Mouse (Mus musculus): ENCODE results near the gene Optc. TPM values are rescaled to one million over a fixed set of nuclear protein-coding genes. Genes with fewer than 3 reads are reported as not detected.

Gene Optc
- polyA plus RNA-seq, 1 experiment from 2014 or later = 0.54 TPM

GRCm38 (mm10) chr1:133876936-133877335 lies 30.9 kb downstream of the Optc start:
- Histone ChIP-seq H3K27me3 (ENCODE audit: control insufficient read depth, insufficient read depth, low read depth, low read length) (no peaks in the 10 kb centered on the region; the same call in 1 of the 2 replicates), H3K9me3 (ENCODE audit: control insufficient read depth, low read length) (no peaks in the 10 kb centered on the region), H3K4me3 (ENCODE audit: low read length) (no peak overlapping the region), H3K4me2 (ENCODE audit: low read depth, low read length) (no peak overlapping the region), H3K27ac (ENCODE audit: low read length) (no peak overlapping the region), H3K36me3 (ENCODE audit: control insufficient read depth, insufficient read depth, low read length) (no peaks in the 10 kb centered on the region), H3K4me1 (replicated peaks; ENCODE audit: control insufficient read depth, insufficient read depth, low read length) (no peaks in the 10 kb centered on the region), H3K9ac (ENCODE audit: low read length) (no peak overlapping the region)
- WGBS = 79% methylated on average over 7 of the region's 7 CpGs
- no peak for ATAC-seq (ENCODE audit: low read depth)

GRCm38 (mm10) chr1:133873086-133873813 lies 34.5 kb downstream of the Optc start:
- H3K4me2 ChIP-seq (ENCODE audit: low read depth, low read length) = no peak overlapping the region
- no peaks in the 10 kb centered on the region; the same call in 1 of the 2 replicates for H3K27me3 ChIP-seq (ENCODE audit: control insufficient read depth, insufficient read depth, low read depth, low read length)
- H3K9me3 ChIP-seq (ENCODE audit: control insufficient read depth, low read length) = no peaks in the 10 kb centered on the region
- H3K9ac ChIP-seq (ENCODE audit: low read length) = no peak overlapping the region
- H3K4me3 ChIP-seq (ENCODE audit: low read length) = no peak overlapping the region
- H3K36me3 ChIP-seq (ENCODE audit: control insufficient read depth, insufficient read depth, low read length) = no peaks in the 10 kb centered on the region
- H3K27ac ChIP-seq (ENCODE audit: low read length) = no peak overlapping the region
- ATAC-seq (ENCODE audit: low read depth) = no peak
- WGBS = 78% methylated on average over 6 of the region's 6 CpGs
- no peaks in the 10 kb centered on the region for H3K4me1 ChIP-seq (replicated peaks; ENCODE audit: control insufficient read depth, insufficient read depth, low read length)

GRCm38 (mm10) chr1:133871241-133871640 lies 36.6 kb downstream of the Optc start:
- Histone ChIP-seq H3K27me3 (ENCODE audit: control insufficient read depth, insufficient read depth, low read depth, low read length) (no peaks in the 10 kb centered on the region; the same call in 1 of the 2 replicates), H3K4me1 (replicated peaks; ENCODE audit: control insufficient read depth, insufficient read depth, low read length) (no peaks in the 10 kb centered on the region), H3K27ac (ENCODE audit: low read length) (no peak overlapping the region), H3K4me2 (ENCODE audit: low read depth, low read length) (no peak overlapping the region), H3K9ac (ENCODE audit: low read length) (no peak overlapping the region), H3K9me3 (ENCODE audit: control insufficient read depth, low read length) (no peaks in the 10 kb centered on the region), H3K4me3 (ENCODE audit: low read length) (no peak overlapping the region), H3K36me3 (ENCODE audit: control insufficient read depth, insufficient read depth, low read length) (no peaks in the 10 kb centered on the region)
- ATAC-seq (ENCODE audit: low read depth) = no peak
- WGBS = 65% methylated on average over 10 of the region's 10 CpGs

- no peak overlapping the region for H3K9ac ChIP-seq (ENCODE audit: low read length)
- H3K9me3 ChIP-seq (ENCODE audit: control insufficient read depth, low read length) = no peaks in the 10 kb centered on the region
- H3K36me3 ChIP-seq (ENCODE audit: control insufficient read depth, insufficient read depth, low read length) = no peaks in the 10 kb centered on the region
- 54% methylated on average over 2 of the region's 2 CpGs for WGBS
- no peak overlapping the region for H3K4me3 ChIP-seq (ENCODE audit: low read length)
- no peak for ATAC-seq (ENCODE audit: low read depth)
- no peak overlapping the region for H3K4me2 ChIP-seq (ENCODE audit: low read depth, low read length)
- no peaks in the 10 kb centered on the region for H3K27me3 ChIP-seq (ENCODE audit: control insufficient read depth, insufficient read depth, low read depth, low read length)
- no peak overlapping the region for H3K27ac ChIP-seq (ENCODE audit: low read length)
- no peaks in the 10 kb centered on the region for H3K4me1 ChIP-seq (replicated peaks; ENCODE audit: control insufficient read depth, insufficient read depth, low read length)
These were observed 38.6 kb downstream of the Optc start for GRCm38 (mm10) chr1:133869221-133869620.

- Histone ChIP-seq H3K27ac (ENCODE audit: low read length) (peak overlapping the region; percentile 62), H3K9me3 (ENCODE audit: control insufficient read depth, low read length) (no peaks in the 10 kb centered on the region), H3K4me1 (replicated peaks; ENCODE audit: control insufficient read depth, insufficient read depth, low read length) (peaks cover 12% of the 10 kb centered on the region), H3K4me3 (ENCODE audit: low read length) (0 out of 2 replicates have a peak overlapping the region, but pooled peaks have one; percentile 8), H3K9ac (ENCODE audit: low read length) (no peak overlapping the region), H3K27me3 (ENCODE audit: control insufficient read depth, insufficient read depth, low read depth, low read length) (no peaks in the 10 kb centered on the region), H3K36me3 (ENCODE audit: control insufficient read depth, insufficient read depth, low read length) (no peaks in the 10 kb centered on the region), H3K4me2 (ENCODE audit: low read depth, low read length) (peak overlapping the region; percentile 31)
- peak; percentile 89 for ATAC-seq (ENCODE audit: low read depth)
- 6% methylated on average over 10 of the region's 10 CpGs for WGBS
These were observed 44.4 kb downstream of the Optc start for GRCm38 (mm10) chr1:133863257-133863997.

GRCm38 (mm10) chr1:133861028-133861427 lies 46.8 kb downstream of the Optc start:
- Histone ChIP-seq H3K9me3 (ENCODE audit: control insufficient read depth, low read length) (no peaks in the 10 kb centered on the region), H3K4me2 (ENCODE audit: low read depth, low read length) (no peak overlapping the region), H3K36me3 (ENCODE audit: control insufficient read depth, insufficient read depth, low read length) (no peaks in the 10 kb centered on the region), H3K4me1 (replicated peaks; ENCODE audit: control insufficient read depth, insufficient read depth, low read length) (peaks cover 12% of the 10 kb centered on the region), H3K27ac (ENCODE audit: low read length) (no peak overlapping the region), H3K27me3 (ENCODE audit: control insufficient read depth, insufficient read depth, low read depth, low read length) (no peaks in the 10 kb centered on the region), H3K4me3 (ENCODE audit: low read length) (no peak overlapping the region), H3K9ac (ENCODE audit: low read length) (no peak overlapping the region)
- WGBS = 57% methylated on average over 5 of the region's 5 CpGs
- ATAC-seq (ENCODE audit: low read depth) = no peak

GRCm38 (mm10) chr1:133859821-133860711 lies 47.7 kb downstream of the Optc start:
- Histone ChIP-seq H3K36me3 (ENCODE audit: control insufficient read depth, insufficient read depth, low read length) (no peaks in the 10 kb centered on the region), H3K27ac (ENCODE audit: low read length) (no peak overlapping the region), H3K4me3 (ENCODE audit: low read length) (no peak overlapping the region), H3K9me3 (ENCODE audit: control insufficient read depth, low read length) (no peaks in the 10 kb centered on the region), H3K4me2 (ENCODE audit: low read depth, low read length) (no peak overlapping the region), H3K27me3 (ENCODE audit: control insufficient read depth, insufficient read depth, low read depth, low read length) (no peaks in the 10 kb centered on the region), H3K9ac (ENCODE audit: low read length) (no peak overlapping the region), H3K4me1 (replicated peaks; ENCODE audit: control insufficient read depth, insufficient read depth, low read length) (peaks cover 19% of the 10 kb centered on the region)
- ATAC-seq (ENCODE audit: low read depth) = no peak
- WGBS = 74% methylated on average over 20 of the region's 20 CpGs

GRCm38 (mm10) chr1:133859257-133859656 lies 48.5 kb downstream of the Optc start:
- no peaks in the 10 kb centered on the region for H3K9me3 ChIP-seq (ENCODE audit: control insufficient read depth, low read length)
- H3K27ac ChIP-seq (ENCODE audit: low read length) = no peak overlapping the region
- peaks cover 23% of the 10 kb centered on the region for H3K4me1 ChIP-seq (replicated peaks; ENCODE audit: control insufficient read depth, insufficient read depth, low read length)
- H3K4me2 ChIP-seq (ENCODE audit: low read depth, low read length) = no peak overlapping the region
- no peak overlapping the region for H3K4me3 ChIP-seq (ENCODE audit: low read length)
- no peak for ATAC-seq (ENCODE audit: low read depth)
- no peaks in the 10 kb centered on the region for H3K36me3 ChIP-seq (ENCODE audit: control insufficient read depth, insufficient read depth, low read length)
- no peak overlapping the region for H3K9ac ChIP-seq (ENCODE audit: low read length)
- WGBS = 78% methylated on average over 6 of the region's 6 CpGs
- no peaks in the 10 kb centered on the region; the same call in 1 of the 2 replicates for H3K27me3 ChIP-seq (ENCODE audit: control insufficient read depth, insufficient read depth, low read depth, low read length)

GRCm38 (mm10) chr1:133857781-133858180 lies 50.0 kb downstream of the Optc start:
- Histone ChIP-seq H3K27me3 (ENCODE audit: control insufficient read depth, insufficient read depth, low read depth, low read length) (no peaks in the 10 kb centered on the region; the same call in 1 of the 2 replicates), H3K9ac (ENCODE audit: low read length) (no peak overlapping the region), H3K27ac (ENCODE audit: low read length) (no peak overlapping the region), H3K4me1 (replicated peaks; ENCODE audit: control insufficient read depth, insufficient read depth, low read length) (peaks cover 13% of the 10 kb centered on the region), H3K36me3 (ENCODE audit: control insufficient read depth, insufficient read depth, low read length) (no peaks in the 10 kb centered on the region), H3K4me3 (ENCODE audit: low read length) (no peak overlapping the region), H3K4me2 (ENCODE audit: low read depth, low read length) (no peak overlapping the region), H3K9me3 (ENCODE audit: control insufficient read depth, low read length) (no peaks in the 10 kb centered on the region)
- no peak for ATAC-seq (ENCODE audit: low read depth)
- 82% methylated on average over 5 of the region's 5 CpGs for WGBS
